Mouse (Mus musculus): ENCODE measurements around the gene Me1.

Gene Me1

DNA sequence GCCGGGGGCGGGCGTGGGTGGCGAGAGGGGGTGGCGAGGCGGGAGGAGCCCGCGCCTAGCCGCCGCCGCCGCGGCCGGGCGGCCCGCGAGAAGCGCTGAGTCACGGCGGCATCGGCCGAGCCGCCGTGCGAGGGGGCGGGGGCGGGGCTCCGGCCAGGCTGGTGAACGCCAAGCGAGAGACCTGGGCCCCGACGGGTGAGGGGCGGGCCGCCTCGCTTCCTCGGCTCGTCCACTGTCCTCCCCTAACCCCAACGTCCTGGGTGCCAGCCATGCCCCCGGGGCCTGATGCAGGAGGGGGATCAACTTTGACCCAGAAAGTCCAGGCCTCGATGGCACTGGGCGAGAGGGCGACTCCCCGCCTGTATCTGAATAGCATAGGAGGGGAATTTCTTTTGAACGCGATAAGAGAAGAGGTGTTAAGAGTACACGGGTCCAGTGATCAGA lies at the start of gene Me1:
TSS of gene Me1 (minus strand) at position 136 of the 444 bp plus-strand sequence.
- DNase-seq: peak; percentile 19

DNA sequence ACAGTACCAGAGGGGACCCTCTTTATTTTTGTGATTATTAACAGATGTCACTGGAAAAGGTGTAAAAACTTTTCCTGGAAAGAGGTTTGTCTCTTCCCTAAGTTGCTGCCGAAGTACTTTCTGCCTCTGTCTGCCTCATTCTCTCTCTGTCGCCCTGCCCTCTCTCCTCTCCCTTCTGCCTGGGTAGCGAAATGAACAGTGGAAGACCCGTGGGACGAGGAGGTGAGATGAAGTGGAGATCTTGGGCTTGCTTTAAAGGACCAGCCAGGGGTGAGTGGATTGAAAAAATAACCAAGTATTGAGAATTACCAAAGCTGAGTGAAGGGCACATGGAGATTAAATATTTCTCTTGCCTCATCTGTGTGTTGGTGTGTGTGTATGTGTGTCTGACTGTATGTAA lies 48.3 kb upstream of the Me1 start:
- DNase-seq: no peak

DNA sequence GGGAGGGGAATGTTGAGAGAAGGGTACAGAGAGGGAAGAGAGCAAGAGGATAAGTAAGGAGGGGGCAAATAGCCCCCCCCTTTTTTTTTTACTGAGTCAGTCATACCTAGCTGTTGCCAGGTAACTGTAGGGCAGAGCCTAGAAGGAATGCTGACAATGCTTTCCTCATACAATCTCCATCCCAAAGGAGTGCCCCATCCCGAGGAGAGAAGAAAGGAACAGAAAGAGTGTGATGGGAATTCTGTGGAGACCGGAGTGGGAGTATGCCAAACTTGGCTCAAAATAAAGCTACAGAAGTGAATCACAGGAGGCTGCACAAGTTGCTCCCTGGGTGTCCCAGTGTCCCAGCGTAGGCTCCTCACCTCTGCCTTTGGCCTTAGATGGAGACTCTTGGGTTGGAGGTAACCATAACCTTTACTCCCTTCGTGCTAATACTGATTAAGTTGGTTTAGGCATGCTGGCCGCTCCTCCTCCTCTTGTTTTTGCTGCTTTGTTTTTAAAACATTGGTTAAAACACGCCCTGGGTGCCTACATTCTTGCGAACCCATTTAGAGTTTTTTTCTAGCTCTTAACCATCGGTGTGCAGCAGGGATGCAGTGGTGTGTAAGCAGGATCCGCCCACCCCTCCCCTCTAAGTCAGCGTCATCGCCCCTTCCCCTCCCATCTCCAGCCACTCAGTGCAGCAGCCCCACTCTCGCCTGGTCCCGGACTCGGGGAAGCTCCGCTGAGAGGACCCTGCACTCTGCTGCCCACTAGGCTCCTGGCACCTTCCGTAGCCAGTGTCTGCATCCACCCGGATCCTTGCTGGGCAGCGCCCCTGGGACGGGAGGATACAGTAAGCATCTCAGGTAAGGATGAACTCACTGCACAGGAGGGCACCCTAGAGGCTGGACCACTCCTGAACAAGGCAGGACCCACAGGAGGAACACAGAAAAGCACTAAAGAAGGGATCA lies 47.5 kb upstream of the Me1 start, which contains the start of gene Prss35:
TSS of gene Prss35 (plus strand) at position 691 of the 953 bp plus-strand sequence.
- no peak for DNase-seq

DNA sequence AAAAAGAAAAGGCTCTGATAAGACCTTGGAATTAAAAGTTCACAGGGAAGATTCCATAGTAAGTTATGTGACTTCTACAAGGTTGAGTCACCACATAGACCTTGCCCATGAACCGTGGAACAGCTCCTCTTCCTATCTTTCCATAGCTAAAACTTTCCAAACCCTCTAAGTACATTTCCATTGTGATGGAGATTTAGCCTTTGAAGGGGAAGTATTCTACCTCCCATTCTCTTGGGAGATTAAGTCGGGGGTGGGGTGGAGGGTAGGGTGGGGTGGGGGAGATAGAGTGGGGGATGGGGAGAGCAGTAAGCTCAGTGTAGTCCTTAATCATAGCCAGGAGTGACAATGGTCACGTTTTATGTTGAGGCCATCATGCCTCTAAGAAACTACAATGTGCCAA lies 44.2 kb upstream of the Me1 start:
- no peak for DNase-seq

DNA sequence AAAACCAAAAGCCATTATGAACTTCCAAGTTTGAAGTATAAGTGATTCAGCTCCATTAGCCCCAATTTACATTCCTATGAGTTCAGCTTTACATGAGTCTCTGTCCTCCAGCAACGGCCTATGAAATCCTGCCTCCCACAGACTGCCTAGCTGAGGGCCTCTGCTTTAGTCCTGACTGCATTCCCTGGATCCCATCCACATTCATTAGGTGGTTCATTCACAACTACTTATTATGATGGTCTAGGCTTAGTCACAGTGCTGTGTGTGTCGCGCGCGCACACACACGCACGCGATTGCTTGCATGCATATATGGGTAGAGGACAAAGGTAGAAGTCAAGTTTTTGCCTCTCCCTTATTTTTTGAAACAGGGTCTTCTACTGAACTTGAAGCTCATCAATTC lies 43.0 kb upstream of the Me1 start:
- no peak for DNase-seq

DNA sequence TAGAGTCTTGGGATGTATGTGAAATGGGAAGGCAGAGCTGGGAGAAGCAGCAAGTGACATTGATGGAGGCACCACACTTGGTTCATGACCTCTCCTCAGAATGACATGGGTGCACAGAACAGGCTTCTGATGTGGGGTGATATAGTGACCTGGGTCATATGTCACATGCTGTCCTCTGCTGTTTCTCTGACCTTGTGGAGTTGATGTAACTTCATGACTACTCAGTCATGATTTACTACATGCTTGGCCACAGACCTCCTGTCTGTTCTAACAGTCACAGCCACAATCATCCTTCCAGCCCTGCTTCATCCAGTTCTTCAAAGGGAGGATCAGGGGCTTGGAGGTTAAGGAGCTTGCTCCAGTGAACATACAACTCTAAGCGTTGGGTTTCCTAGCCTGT lies 42.3 kb upstream of the Me1 start:
- DNase-seq: no peak

DNA sequence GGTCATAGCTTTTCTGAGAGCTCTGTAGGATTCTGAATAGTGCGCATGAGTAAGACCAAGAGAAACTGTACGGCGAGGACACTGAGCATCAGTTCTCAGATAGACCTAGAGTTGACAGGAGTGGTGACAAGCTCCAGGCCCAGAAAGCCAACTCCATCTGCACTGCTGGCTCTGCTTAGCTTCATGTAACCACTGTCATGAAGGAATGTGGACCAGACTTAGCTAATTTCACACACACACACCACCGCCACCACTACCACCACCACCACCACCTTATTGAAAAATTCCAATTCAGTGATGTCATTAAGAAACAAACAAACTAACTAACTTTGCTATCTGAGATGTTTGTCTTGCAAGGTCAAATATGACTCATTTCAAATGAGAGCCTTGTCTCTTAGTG lies 41.2 kb upstream of the Me1 start:
- no peak for DNase-seq

DNA sequence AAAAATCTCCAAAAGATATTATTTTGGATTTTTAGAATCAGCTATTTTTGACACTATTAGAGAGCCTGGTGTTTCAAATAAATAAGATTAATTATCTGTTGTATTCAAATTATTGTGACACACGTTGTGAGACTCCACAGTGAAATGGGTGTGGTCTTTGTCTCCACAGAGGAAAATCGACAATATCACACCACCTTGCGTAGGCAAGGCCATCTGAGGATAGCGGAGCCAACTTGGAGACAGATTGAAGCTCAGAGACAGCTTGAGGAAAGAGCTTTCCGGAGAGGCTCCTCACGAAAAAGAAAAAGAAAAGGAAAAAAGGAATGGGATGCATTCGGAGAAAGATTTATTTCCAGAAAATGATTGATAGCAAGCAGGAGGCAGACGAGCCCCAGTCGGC lies 39.0 kb upstream of the Me1 start:
- no peak for DNase-seq

DNA sequence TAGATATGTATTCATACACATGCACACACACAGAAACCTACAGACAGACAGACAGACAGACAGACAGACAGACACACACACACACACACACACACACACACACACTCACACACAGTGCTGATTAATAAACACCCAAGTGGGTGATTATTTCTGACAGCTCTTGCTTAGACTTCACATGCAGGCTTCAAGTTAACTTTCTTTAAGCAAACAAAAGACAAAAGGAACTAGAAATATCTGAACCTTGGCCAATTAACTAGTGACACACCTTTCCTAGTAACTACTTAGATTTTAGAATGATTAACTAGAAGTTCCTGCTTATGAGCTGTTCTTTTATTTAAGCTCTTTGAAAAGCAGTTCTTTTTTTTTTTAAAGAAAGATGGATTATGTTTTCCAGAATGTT lies 38.6 kb upstream of the Me1 start:
- DNase-seq: no peak

DNA sequence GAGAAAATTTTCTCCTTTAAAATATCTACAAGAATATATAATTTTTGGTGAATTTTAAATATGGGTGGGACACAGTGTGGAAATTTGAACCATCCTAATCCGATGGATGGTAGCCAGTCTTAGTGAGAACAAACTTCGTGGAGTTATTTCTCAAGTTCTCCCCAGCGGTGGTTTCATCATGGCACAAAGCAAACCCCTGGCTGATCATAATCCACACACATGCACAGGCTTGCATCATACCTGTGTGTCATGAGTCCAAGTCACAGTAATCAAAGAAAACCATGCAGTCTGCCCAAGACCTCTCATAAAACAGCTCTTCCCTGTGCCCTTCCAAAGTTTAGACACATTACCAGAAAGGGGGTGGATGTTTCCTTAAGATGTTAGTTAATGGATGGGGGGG lies 34.1 kb upstream of the Me1 start:
- no peak for DNase-seq

DNA sequence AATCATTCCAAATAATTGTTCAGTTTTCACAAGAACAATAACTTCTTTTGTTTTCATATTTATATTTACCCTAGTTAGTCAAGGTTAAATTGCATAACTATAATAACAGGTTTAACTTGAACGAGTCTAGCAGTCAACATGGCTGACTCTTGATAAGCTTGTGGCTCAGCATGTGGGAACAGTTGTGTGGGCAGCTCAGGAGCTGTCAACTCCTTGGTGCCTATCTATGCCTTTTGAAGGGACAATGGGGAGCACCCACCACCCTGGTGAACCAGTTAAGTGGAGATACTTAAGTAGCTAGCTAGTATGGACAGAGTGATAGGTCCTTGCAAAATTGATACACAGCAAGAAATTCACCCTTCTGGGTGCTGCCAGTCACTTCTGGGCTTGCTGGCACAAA lies 33.3 kb upstream of the Me1 start:
- DNase-seq: no peak

DNA sequence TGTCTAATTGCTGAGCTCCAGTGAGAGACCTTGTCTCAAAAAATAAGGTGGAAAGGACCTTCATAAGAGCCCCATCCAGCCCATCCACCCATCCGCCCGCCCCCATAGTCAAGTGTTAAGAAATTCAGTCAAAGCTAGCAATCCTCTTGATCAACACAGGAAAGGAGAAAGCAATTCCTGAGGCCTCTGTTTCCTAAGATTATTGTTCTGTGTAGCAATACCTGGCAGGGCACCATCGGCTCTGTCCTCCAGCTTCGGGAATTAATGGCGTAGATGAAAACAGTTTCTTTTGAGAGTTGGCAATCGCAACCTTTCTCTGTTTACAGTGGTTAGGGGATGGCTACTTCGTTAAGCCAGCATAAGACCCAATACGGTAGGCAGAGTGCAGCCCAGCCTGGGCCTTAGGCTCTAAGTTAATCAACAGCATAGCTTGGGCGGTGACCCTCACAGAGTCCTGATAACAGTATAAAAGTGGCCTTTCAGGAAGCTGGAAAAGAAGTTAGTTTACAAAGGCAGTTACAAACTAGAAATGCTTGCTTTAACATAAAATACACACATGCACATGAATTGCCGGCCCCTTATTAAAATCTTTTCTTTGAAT lies 32.6 kb upstream of the Me1 start:
- no peak for DNase-seq

DNA sequence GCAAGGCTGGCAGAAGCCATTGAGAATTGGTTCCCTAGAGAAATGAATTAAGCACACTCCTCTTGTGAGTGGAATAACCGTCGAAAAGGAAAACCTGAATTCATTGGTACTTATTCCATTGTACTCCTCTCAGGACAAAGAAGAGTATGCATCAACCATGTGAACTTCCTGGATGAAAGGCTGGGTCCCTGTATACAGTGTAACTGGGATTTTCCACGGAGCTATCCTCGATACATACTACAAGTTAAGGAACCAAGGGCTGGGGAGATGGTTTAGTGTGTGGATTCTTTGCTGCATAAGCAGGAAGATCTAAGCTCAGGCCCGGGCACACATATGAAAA lies 30.6 kb upstream of the Me1 start:
- DNase-seq: no peak

DNA sequence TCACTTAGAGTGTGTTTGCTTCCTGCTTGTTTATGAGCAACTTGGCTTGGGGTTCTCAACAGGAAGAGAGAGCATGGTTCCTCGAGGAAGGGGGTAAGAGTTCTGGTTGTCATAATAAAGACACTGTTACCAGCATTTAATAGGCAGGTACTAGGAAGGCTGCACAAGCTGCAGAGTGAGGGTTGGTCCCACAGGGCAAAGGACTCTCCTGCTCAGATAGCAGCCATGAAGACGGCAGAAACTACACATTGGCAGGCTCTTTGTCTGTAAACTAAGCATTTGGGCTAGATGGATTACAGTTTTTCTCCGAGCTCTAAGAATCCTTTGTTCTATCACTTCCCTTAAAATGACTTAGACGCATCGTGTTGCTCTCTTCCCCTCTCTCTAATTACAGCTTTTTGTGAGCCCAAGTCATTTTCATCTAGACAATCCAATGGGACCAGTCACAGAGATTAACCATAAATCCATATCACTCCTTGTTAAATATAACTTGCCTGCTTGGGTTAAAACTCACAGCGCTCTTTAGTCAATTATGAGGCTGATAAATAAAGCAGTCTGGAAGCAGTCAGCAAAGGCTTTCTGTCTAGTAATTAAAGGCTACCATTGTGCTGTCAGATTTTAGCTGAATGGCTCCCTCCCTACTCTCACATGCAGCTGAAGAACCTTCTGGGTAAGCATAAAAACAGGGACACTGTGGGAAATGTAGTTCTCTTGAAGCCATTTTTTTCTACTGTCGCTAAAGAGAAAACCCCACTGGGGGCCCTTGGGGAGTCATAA lies 30.0 kb upstream of the Me1 start:
- DNase-seq: no peak

DNA sequence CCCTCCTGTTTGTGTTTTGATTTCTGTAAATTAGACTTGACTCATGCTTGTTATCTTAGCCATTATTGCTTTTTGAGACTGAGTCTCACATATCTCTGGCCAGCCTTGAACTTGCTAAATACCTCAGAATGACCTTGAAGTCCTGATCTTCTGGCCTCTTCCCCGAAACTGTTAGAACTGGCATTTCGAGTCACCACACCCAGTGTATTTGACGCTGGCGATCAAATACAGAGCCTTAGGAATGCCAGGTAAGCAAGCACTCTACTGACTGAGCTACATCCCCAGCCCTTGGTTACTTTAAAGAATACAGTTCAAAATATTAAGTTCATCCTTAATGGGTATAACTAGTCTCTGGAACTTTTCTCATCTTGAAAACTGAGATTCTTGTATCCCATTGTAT lies 29.3 kb upstream of the Me1 start:
- no peak for DNase-seq

DNA sequence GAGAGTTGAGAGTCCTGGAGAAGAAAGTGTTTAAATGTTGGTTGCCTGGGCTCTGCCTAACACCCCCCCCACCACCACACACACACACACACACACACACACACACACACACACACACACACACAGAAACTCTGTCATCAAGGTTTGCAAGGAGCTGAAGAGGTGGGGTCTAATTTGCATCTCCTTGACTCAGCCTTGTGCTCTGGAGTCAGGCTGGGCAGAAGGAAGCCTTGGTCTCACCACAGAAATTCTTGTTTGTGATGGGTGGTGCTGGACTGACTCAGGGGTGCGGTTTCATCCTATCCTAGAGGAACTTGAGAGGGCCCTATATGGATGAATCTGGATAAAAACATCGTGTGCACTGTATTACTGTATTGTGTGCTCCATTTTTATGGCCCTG lies 25.0 kb upstream of the Me1 start:
- no peak for DNase-seq

DNA sequence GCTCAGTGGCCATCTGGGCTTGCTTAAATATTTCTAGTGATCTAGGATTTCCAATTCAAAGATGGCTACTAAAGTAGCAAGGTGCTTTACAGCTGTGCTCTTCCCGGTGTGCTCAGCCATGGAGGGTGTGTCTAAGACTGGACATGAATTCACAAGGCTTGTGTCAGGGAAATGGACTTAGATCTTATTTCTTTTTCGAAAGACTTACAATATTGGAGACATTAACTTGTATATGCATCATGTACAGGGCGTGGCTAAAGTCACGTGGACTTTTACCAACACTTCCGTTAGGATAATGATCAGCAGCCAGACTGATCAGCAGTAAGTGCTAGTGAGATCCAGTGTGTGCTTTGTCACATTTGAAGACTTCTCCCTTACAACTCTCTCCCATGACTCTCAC lies 24.5 kb upstream of the Me1 start:
- DNase-seq: no peak

DNA sequence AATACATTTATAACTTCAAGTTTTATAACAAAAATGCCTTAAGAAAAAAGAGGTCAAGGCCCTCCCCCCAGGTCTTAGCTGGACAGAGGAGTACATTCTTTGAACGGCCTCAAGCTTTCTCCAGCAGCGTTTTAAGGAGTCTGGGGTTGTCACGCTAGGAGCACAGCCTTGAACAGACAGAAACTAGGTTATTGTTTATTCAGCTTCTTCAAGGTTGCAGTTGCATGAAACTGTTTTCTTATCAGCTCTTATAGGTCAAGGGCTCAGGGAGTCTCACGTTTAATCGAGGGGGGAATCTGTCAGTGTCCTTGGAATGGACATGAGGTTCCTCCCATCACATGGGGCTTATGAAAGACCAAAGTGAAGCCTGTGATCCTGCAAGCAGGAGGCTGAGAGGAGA lies 21.4 kb upstream of the Me1 start:
- DNase-seq: no peak

DNA sequence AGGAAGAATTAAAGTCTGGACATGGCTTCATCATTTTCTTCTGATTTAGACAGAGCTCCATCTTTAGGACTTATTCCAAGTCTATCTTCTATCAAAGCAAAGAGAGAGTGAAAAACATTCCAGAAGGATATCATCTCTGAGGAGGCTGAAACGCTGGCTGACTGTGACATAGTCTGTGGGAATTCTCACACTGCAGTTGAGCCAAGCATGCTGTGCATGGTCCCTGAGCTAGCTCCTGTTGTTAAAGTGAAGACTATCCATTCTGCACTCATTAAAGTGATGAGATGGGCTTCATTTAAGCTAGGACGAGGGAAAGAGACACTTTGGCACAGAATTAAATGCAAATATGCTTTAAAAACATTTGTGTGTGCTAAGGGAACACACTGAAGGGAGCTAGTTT lies 20.8 kb upstream of the Me1 start:
- DNase-seq: no peak

DNA sequence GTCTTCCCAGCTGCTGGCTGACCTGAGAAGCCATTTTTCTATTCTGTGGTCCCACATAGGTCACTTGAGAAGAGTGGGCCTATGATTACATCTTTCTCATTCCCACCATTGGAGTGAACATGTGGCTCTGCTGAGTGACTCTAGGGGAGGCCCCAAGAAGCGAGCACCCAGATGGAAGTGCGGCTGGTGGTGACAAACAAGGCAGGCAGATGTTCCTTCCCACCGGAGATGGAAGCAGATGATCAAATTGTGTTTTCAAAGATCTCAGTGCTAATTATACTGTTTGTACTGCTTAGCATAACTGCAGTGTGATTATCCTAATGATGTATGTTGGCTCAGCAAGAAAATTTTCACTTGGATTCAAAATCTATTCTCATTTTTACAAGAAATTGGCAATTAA lies 18.3 kb upstream of the Me1 start:
- no peak for DNase-seq

DNA sequence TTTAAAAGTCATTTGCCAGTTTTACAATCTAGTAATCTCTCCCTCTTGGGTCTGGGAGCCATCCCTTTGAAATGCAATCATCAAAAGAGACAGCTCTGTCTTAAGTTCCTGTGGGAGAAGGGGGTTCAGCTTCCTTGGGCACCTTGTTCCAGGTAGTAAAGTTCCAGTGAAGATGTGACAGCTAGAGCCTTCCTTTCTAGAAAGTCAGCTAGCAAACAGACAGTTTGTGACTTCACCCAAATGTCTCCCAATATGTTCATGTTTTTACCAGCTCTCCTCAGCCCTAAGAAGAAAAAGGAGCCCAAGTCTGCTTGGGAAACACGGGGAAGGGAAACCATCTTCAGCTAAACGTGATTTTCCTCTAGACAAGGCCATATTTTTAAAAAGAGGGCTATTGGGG lies 16.9 kb upstream of the Me1 start:
- no peak for DNase-seq

DNA sequence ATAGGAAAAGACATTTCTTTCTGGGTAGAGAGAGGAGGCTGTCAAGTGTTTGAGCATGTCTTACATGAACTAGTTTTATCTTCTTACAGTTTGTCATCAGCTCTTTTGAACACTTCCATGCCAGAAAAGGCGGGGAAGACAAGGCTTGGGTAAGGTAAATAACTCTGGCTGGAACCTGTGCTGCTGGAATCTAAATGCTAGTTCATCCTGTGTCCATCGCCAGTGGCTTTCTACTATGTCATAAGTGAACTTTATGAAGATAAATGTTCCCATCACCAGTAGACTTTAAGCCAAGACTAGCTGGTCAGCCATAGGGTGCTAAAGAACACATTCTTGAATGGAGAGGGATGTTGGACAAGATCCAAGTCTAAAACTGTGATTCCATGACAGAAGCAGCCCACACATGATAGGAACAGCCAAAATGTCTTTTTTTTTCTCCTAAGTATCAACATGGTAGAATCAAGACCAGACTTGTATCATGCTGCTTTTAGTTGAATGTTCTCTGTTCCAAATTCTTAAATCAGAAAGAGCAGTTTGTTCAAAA lies 14.4 kb upstream of the Me1 start:
- no peak for DNase-seq

DNA sequence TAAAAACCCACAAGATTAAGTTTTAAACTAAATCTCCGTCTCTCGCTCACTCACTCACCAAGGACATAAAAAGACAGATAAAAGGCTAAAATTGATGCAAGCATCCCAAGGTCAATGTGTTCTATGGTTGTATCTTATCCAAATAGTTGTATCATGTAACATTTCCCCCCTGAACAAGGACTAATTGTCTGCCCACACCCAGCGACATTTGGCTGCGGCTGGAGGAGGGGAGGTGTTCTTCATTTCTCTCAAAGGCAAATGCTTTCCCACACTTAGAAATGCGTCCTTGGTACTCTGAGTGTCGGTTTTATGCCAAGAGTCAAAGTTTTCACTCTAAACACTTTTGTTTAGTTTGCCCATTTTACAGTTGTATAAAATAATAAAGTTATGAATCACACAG lies 13.2 kb upstream of the Me1 start:
- no peak for DNase-seq

DNA sequence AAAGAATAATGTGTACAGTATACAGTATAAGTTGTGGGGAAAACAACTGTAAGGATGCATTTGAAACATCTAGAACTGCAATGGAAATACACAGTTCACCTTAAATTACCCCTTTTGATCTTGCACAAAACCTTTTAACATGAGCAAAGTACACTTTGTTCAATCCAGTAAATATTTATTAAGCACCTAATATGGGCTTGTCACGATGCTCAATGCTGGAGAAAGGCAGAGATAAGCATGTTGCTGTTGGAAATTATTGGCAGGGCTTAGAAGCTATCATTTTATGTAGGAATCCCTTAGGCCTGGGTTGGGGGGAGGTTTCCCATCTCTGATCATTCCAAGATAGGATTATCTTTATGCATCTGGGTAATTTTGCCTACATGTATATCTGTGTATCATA lies 11.7 kb upstream of the Me1 start:
- no peak for DNase-seq
